Mouse (Mus musculus) spleen, adult 2 months (tissue): ENCODE results near the gene Tfeb. TPM values are rescaled to one million over a fixed set of nuclear protein-coding genes. Genes with fewer than 3 reads are reported as not detected.

Experiments used
- DNase-seq, 2 experiments: peaks; one replicate each; pipeline versions ENCODE4 v3.0.0 to v3.0.0-alpha.2; 2012 to 2021; ENCODE audit warnings: low spot score in 2 of 2, low read depth in 1 of 2
- H3K27ac ChIP-seq: fragments of 200-500 bp; 2 replicates; pipeline ENCODE4 v1.5.1; 2012; ENCODE audit warnings: low read length, inconsistent platforms; ENCODE audit not compliant: insufficient read depth
- H3K27me3 ChIP-seq: fragments of 200-500 bp; 2 replicates; pipeline ENCODE4 v1.6.1; 2012; ENCODE audit warnings: mild to moderate bottlenecking, moderate library complexity, low read length, inconsistent platforms; ENCODE audit not compliant: control insufficient read depth, insufficient read depth
- H3K36me3 ChIP-seq: fragments of 200-500 bp; 2 replicates; pipeline ENCODE4 v1.6.1; 2012; ENCODE audit warnings: mild to moderate bottlenecking, low read length, inconsistent platforms; ENCODE audit not compliant: control insufficient read depth, insufficient read depth
- H3K4me1 ChIP-seq: fragments of 200-500 bp; 2 replicates; pipeline ENCODE4 v1.6.1; 2011; ENCODE audit warnings: inconsistent platforms; ENCODE audit not compliant: control insufficient read depth, insufficient read depth, insufficient read length
- H3K4me3 ChIP-seq: fragments of 200-500 bp; 2 replicates; pipeline ENCODE4 v1.5.1; 2011; ENCODE audit warnings: mild to moderate bottlenecking, inconsistent platforms; ENCODE audit not compliant: insufficient read depth, insufficient read length; ENCODE audit errors: extremely low read depth
- CTCF ChIP-seq: fragments of 200-500 bp; IDR thresholded peaks from 2 replicates; pipeline ENCODE4 v1.5.1; 2011; ENCODE audit warnings: mild to moderate bottlenecking, inconsistent platforms; ENCODE audit not compliant: insufficient read depth, insufficient read length, insufficient replicate concordance; ENCODE audit errors: extremely low read depth
- POLR2A ChIP-seq: fragments of 200-500 bp; IDR thresholded peaks from 2 replicates; pipeline ENCODE4 v1.6.1; 2011; ENCODE audit warnings: low read depth, low read length, inconsistent platforms
- WGBS: fragments of 180-500 bp; shearing (Covaris S2); methylation state at CpG from one replicate; pipeline ENCODE4 v1.1.7; 2018; 5-methylcytosine and 5-hydroxymethylcytosine counted together
- polyA plus RNA-seq: library from polyadenylated mRNA; depleted of rRNA; stranded (reverse); fragments of >200 nt; gene quantifications from 2 replicates; pipeline ENCODE4 v1.2.3, GENCODE M21; 2012

Tfeb gene
- polyA plus RNA-seq, 1 experiment, result 110 TPM

- H3K36me3 ChIP-seq, result no peaks in the 10 kb centered on the region
- H3K4me1 ChIP-seq, result peaks cover 43% of the 10 kb centered on the region; the same call in 1 of the 2 replicates
- peak overlapping the region; percentile 53 for H3K4me3 ChIP-seq
- H3K27me3 ChIP-seq, result no peaks in the 10 kb centered on the region
- 54% methylated on average over 11 of the region's 11 CpGs for WGBS
- H3K27ac ChIP-seq, result peak overlapping the region; percentile 96
- DNase-seq, result peak in 1 of 2 experiments; percentile 43
- TF ChIP-seq CTCF (no peak), POLR2A (peak; percentile 33)
These were observed 32.8 kb downstream of the Tfeb start for GRCm38 (mm10) chr17:47769389-47770299.

GRCm38 (mm10) chr17:47773604-47774003, 36.8 kb downstream of the Tfeb start:
- Histone ChIP-seq H3K4me3 (no peak overlapping the region), H3K27ac (peak overlapping the region; percentile 45), H3K27me3 (no peaks in the 10 kb centered on the region), H3K36me3 (no peaks in the 10 kb centered on the region; the same call in 1 of the 2 replicates), H3K4me1 (peaks cover 21% of the 10 kb centered on the region; the same call in 1 of the 2 replicates)
- no peak for DNase-seq
- TF ChIP-seq POLR2A (no peak), CTCF (no peak)
- WGBS, result 49% methylated on average over 6 of the region's 6 CpGs

- no peaks in the 10 kb centered on the region; the same call in 1 of the 2 replicates for H3K36me3 ChIP-seq
- H3K27ac ChIP-seq, result no peak overlapping the region
- H3K27me3 ChIP-seq, result no peaks in the 10 kb centered on the region
- H3K4me1 ChIP-seq, result peaks cover 9% of the 10 kb centered on the region; the same call in 1 of the 2 replicates
- TF ChIP-seq CTCF, result no peak
- no peak for TF ChIP-seq POLR2A
- 72% methylated on average over 2 of the region's 2 CpGs for WGBS
- no peak for DNase-seq
- no peak overlapping the region for H3K4me3 ChIP-seq
These were observed 40.3 kb downstream of the Tfeb start for GRCm38 (mm10) chr17:47777141-47777540.

- no peak for TF ChIP-seq CTCF
- no peak for TF ChIP-seq POLR2A
- H3K4me1 ChIP-seq, result peaks cover 3% of the 10 kb centered on the region; the same call in 1 of the 2 replicates
- no peak for DNase-seq
- WGBS, result 74% methylated on average over 10 of the region's 10 CpGs
- H3K27ac ChIP-seq, result no peak overlapping the region
- no peaks in the 10 kb centered on the region; the same call in 1 of the 2 replicates for H3K36me3 ChIP-seq
- H3K4me3 ChIP-seq, result no peak overlapping the region
- H3K27me3 ChIP-seq, result no peaks in the 10 kb centered on the region
These were observed 43.6 kb downstream of the Tfeb start for GRCm38 (mm10) chr17:47780470-47780869.

GRCm38 (mm10) chr17:47782486-47782885, 45.7 kb downstream of the Tfeb start:
- no peak for DNase-seq
- H3K27me3 ChIP-seq, result no peaks in the 10 kb centered on the region
- 90% methylated on average over 3 of the region's 3 CpGs for WGBS
- peaks cover 3% of the 10 kb centered on the region; the same call in 1 of the 2 replicates for H3K4me1 ChIP-seq
- no peak overlapping the region for H3K4me3 ChIP-seq
- no peak for TF ChIP-seq CTCF
- no peak for TF ChIP-seq POLR2A
- peaks cover 5% of the 10 kb centered on the region for H3K36me3 ChIP-seq
- no peak overlapping the region for H3K27ac ChIP-seq

GRCm38 (mm10) chr17:47783445-47784223, 46.8 kb downstream of the Tfeb start:
- Histone ChIP-seq H3K27ac (no peak overlapping the region), H3K4me3 (no peak overlapping the region), H3K36me3 (peaks cover 13% of the 10 kb centered on the region), H3K4me1 (peaks cover 3% of the 10 kb centered on the region; the same call in 1 of the 2 replicates), H3K27me3 (no peaks in the 10 kb centered on the region)
- WGBS, result 87% methylated on average over 8 of the region's 8 CpGs
- DNase-seq, result no peak
- TF ChIP-seq CTCF (no peak), POLR2A (no peak)
